Mouse (Mus musculus): ENCODE results near the gene Rps27a. TPM values are rescaled to one million over a fixed set of nuclear protein-coding genes. Genes with fewer than 3 reads are reported as not detected.
"Not testable (repeated sequence)": the region's sequence is repeated elsewhere in the genome, so short reads cannot be mapped to it uniquely, and the experiment has no call there.

Rps27a gene
- polyA plus RNA-seq, 1 experiment from 2014 or later: 957 TPM

GRCm38 (mm10) chr11:29549425-29549778, 1.5 kb upstream of the Rps27a start:
- ATAC-seq (ENCODE audit: low FRiP score) (no peak), DNase-seq (ENCODE audit: low spot score) (no peak)
- Histone ChIP-seq H3K4me1 (replicated peaks; ENCODE audit: control insufficient read depth, insufficient read depth, low read length) (no peaks in the 10 kb centered on the region), H3K9me3 (ENCODE audit: control insufficient read depth, low read length) (no peaks in the 10 kb centered on the region), H3K36me3 (ENCODE audit: control insufficient read depth, insufficient read depth, low read length) (no peaks in the 10 kb centered on the region; the same call in 1 of the 2 replicates), H3K27me3 (ENCODE audit: control insufficient read depth, insufficient read depth, low read length) (no peaks in the 10 kb centered on the region), H3K9ac (ENCODE audit: low read depth, low read length) (no peak overlapping the region), H3K4me3 (ENCODE audit: low read depth, low read length) (no peak overlapping the region), H3K4me2 (replicated peaks; ENCODE audit: low read depth, low read length) (no peak overlapping the region), H3K27ac (ENCODE audit: low read depth, low read length) (no peak overlapping the region)
- WGBS: 86% methylated on average over 1 of the region's 1 CpGs

DNA sequence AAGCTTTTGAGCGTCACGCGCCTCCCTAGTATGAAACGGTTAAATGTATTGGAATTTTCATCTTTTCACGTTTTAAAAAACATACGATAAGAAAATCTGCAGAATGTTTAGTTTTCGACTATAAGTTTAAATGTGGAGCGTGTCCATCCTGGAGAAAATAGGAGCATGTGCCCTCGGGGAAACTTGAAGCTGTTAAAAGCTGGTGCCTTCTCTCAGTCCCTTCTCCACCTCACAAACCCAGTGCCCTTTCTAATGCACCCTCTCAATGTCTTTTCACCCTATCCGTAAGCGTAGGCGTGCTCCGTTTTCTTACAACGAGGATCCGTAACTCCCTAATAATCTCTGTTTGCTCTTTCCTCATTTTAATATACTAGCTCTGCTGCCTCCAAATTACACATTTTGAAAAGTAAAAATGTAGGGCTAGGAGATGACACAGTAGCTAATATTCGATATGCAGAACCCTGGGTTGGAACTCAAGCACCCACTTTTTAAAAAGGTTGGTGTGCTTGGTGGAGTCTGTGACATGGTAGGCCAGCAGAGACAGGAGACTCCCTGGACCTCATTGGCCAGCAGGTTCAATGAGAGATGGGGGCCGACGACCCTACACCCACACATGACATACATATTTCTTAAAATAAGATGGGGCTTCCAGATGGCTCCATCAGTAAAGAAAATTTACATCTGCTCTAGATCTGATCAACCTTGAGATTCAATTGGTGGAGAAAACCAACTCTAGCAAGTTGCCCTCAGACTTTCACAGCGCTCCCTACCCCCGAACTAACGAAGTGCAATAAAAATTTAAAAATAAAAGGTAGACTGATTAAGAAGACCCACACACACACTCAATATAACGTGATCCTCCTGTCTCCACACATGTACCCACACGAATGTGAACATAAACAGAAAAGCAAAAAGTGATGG, 855 bp upstream of the Rps27a start:
- Histone ChIP-seq H3K27ac (ENCODE audit: low read depth, low read length) (no peak overlapping the region), H3K9me3 (ENCODE audit: control insufficient read depth, low read length) (no peaks in the 10 kb centered on the region), H3K27me3 (ENCODE audit: control insufficient read depth, insufficient read depth, low read length) (no peaks in the 10 kb centered on the region), H3K4me2 (replicated peaks; ENCODE audit: low read depth, low read length) (peak overlapping the region; percentile 51), H3K36me3 (ENCODE audit: control insufficient read depth, insufficient read depth, low read length) (peaks cover 4% of the 10 kb centered on the region; the same call in 1 of the 2 replicates), H3K4me3 (ENCODE audit: low read depth, low read length) (peak overlapping the region; percentile 71), H3K4me1 (replicated peaks; ENCODE audit: control insufficient read depth, insufficient read depth, low read length) (no peaks in the 10 kb centered on the region), H3K9ac (ENCODE audit: low read depth, low read length) (peak overlapping the region; percentile 42)
- 25% methylated on average over 23 of the region's 23 CpGs for WGBS
- no peak for DNase-seq (ENCODE audit: low spot score)
- ATAC-seq (ENCODE audit: low FRiP score): no peak

DNA sequence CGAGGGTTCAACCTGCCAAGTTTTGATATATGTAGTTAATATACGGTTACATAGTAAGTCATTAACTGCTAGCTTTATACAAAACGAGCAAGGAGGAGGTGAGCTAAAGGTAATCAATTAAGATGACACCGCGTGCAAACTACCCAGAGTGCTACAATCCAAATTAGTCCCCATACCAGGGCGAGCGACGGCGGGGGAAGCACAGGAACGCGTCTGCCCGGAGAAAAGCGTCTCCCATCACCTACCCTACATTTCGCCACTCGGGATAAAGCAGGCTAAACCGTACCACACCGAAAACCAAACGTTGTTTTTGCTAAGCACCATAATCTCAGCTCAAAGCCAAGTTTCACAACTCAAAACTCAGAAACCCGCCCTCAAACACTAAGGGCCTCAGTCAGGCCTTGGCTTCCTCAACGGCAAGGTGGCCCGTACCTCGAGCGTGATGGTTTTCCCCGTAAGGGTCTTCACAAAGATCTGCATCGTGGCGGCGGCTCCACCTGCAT, 609 bp downstream of the Rps27a start:
- H3K27ac ChIP-seq (ENCODE audit: low read depth, low read length): peak overlapping the region; percentile 60; the same call in 1 of the 2 replicates
- no peaks in the 10 kb centered on the region for H3K9me3 ChIP-seq (ENCODE audit: control insufficient read depth, low read length)
- peak overlapping the region; percentile 90 for H3K9ac ChIP-seq (ENCODE audit: low read depth, low read length)
- WGBS: under 1% methylated on average over 27 of the region's 27 CpGs
- ATAC-seq (ENCODE audit: low FRiP score) (peak; percentile 13; the same call in 1 of the 2 replicates), DNase-seq (ENCODE audit: low spot score) (no peak)
- peak overlapping the region; percentile 26 for H3K4me2 ChIP-seq (replicated peaks; ENCODE audit: low read depth, low read length)
- H3K36me3 ChIP-seq (ENCODE audit: control insufficient read depth, insufficient read depth, low read length): peaks cover 4% of the 10 kb centered on the region; the same call in 1 of the 2 replicates
- no peaks in the 10 kb centered on the region for H3K4me1 ChIP-seq (replicated peaks; ENCODE audit: control insufficient read depth, insufficient read depth, low read length)
- H3K27me3 ChIP-seq (ENCODE audit: control insufficient read depth, insufficient read depth, low read length): no peaks in the 10 kb centered on the region
- peak overlapping the region; percentile 71 for H3K4me3 ChIP-seq (ENCODE audit: low read depth, low read length)

- Histone ChIP-seq H3K27me3 (ENCODE audit: control insufficient read depth, insufficient read depth, low read length) (no peaks in the 10 kb centered on the region), H3K4me1 (replicated peaks; ENCODE audit: control insufficient read depth, insufficient read depth, low read length) (no peaks in the 10 kb centered on the region), H3K27ac (ENCODE audit: low read depth, low read length) (no peak overlapping the region), H3K36me3 (ENCODE audit: control insufficient read depth, insufficient read depth, low read length) (peaks cover 4% of the 10 kb centered on the region; the same call in 1 of the 2 replicates), H3K9me3 (ENCODE audit: control insufficient read depth, low read length) (no peaks in the 10 kb centered on the region), H3K4me2 (replicated peaks; ENCODE audit: low read depth, low read length) (peak overlapping the region; percentile 26), H3K4me3 (ENCODE audit: low read depth, low read length) (peak overlapping the region; percentile 71), H3K9ac (ENCODE audit: low read depth, low read length) (peak overlapping the region; percentile 90)
- ATAC-seq (ENCODE audit: low FRiP score) (no peak), DNase-seq (ENCODE audit: low spot score) (no peak)
- 34% methylated on average over 2 of the region's 2 CpGs for WGBS
Measured at GRCm38 (mm10) chr11:29546762-29547161, 1.1 kb downstream of the Rps27a start.

DNA sequence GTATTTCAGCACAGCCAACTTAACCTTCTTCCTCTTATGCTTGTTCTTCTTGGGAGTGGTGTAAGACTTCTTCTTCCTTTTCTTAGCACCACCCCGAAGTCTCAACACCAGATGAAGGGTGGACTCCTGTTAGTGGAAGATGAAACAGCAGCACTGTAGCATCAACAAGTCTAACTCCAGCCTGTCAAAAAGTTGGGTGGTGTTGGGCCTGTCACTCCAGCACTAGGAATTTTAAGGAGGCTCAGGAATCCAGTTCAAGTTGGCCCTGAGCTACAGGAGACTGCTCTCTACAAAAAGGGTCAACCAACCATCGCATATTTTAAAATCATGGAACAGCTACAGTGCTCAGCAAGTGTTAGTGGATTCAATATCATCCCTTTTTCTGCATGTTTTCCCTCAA, 1.6 kb downstream of the Rps27a start:
- Histone ChIP-seq H3K4me2 (replicated peaks; ENCODE audit: low read depth, low read length) (peak overlapping the region; percentile 26; the same call in 1 of the 2 replicates), H3K4me3 (ENCODE audit: low read depth, low read length) (peak overlapping the region; percentile 71)
- not testable (repeated sequence) for H3K4me1 ChIP-seq (replicated peaks; ENCODE audit: control insufficient read depth, insufficient read depth, low read length); H3K27ac ChIP-seq (ENCODE audit: low read depth, low read length); DNase-seq (ENCODE audit: low spot score); ATAC-seq (ENCODE audit: low FRiP score); H3K9me3 ChIP-seq (ENCODE audit: control insufficient read depth, low read length); H3K27me3 ChIP-seq (ENCODE audit: control insufficient read depth, insufficient read depth, low read length); H3K36me3 ChIP-seq (ENCODE audit: control insufficient read depth, insufficient read depth, low read length); H3K9ac ChIP-seq (ENCODE audit: low read depth, low read length)
- WGBS: 92% methylated on average over 2 of the region's 2 CpGs

DNA sequence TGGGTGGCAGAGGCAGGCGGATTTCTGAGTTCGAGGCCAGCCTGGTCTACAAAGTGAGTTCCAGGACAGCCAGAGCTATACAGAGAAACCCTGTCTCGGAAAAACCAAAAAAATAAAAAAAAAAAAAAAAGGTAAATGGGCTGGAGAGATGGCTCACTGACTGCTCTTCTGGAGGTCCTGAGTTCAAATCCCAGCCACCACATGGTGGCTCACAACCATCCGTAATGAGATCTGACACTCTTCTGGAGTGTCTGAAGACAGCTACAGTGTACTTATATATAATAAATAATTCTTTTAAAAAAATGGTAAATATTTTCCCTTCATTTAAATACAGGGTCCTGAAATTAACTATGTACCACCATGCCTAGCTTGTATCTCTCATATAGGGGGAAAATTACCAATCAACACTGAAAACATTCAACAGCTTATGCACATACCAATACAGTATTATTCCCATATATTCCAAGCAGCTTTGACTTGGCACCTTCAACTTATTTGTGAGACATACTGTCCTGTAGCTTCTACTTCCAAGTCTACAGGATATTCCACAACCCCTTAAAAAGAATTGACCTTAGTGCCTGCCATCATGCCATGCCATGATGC, 2.7 kb downstream of the Rps27a start:
- not testable (repeated sequence) for H3K9ac ChIP-seq (ENCODE audit: low read depth, low read length); H3K27ac ChIP-seq (ENCODE audit: low read depth, low read length); H3K4me2 ChIP-seq (replicated peaks; ENCODE audit: low read depth, low read length); H3K36me3 ChIP-seq (ENCODE audit: control insufficient read depth, insufficient read depth, low read length); ATAC-seq (ENCODE audit: low FRiP score); DNase-seq (ENCODE audit: low spot score); H3K27me3 ChIP-seq (ENCODE audit: control insufficient read depth, insufficient read depth, low read length); H3K4me3 ChIP-seq (ENCODE audit: low read depth, low read length); H3K4me1 ChIP-seq (replicated peaks; ENCODE audit: control insufficient read depth, insufficient read depth, low read length); H3K9me3 ChIP-seq (ENCODE audit: control insufficient read depth, low read length)
- WGBS: 97% methylated on average over 4 of the region's 4 CpGs

DNA sequence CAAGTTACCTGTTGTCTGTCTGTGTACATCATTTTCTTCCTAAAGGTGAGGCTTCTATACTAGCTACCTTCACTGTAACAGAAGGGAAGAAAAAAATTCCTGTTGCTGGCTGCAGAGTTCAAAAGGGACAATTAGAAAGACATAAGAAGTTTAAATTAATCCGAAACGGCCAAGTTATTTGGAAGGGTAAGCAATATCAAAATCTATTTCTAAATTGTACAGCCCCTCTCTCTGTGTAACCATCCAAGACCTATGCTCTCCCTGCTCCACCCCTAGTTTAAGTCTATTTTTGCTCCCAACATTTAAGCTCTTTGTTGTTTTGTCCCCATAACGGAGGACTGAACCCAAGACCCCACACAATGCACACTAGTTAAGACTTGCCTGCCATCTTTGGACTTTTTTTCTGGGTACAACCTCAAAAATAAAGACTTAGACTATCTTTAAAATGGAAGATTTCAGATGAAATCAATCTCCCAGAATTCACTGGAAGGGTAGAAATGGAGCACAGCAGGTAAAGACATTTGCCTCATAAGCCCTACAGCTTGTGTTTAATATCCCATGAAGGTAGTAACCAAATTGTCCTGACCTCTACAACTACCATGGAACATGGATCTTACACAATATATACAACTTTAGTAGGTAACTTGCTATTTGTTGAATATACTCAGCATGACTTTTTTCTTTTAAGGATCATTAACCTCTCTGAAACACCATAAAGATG, 3.5 kb downstream of the Rps27a start:
- H3K4me1 ChIP-seq (replicated peaks; ENCODE audit: control insufficient read depth, insufficient read depth, low read length): no peaks in the 10 kb centered on the region
- no peak overlapping the region for H3K27ac ChIP-seq (ENCODE audit: low read depth, low read length)
- 91% methylated on average over 3 of the region's 3 CpGs for WGBS
- ATAC-seq (ENCODE audit: low FRiP score) (no peak), DNase-seq (ENCODE audit: low spot score) (no peak)
- no peaks in the 10 kb centered on the region for H3K9me3 ChIP-seq (ENCODE audit: control insufficient read depth, low read length)
- H3K9ac ChIP-seq (ENCODE audit: low read depth, low read length): no peak overlapping the region
- H3K27me3 ChIP-seq (ENCODE audit: control insufficient read depth, insufficient read depth, low read length): no peaks in the 10 kb centered on the region
- no peak overlapping the region for H3K4me2 ChIP-seq (replicated peaks; ENCODE audit: low read depth, low read length)
- H3K4me3 ChIP-seq (ENCODE audit: low read depth, low read length): no peak overlapping the region
- H3K36me3 ChIP-seq (ENCODE audit: control insufficient read depth, insufficient read depth, low read length): peaks cover 4% of the 10 kb centered on the region; the same call in 1 of the 2 replicates

- no peak for DNase-seq (ENCODE audit: low spot score)
Measured at GRCm38 (mm10) chr11:29538201-29538600, 9.7 kb downstream of the Rps27a start.

More at GRCm38 (mm10) chr11:29538201-29538600, 9.7 kb downstream of the Rps27a start:
- H3K4me2 ChIP-seq (replicated peaks; ENCODE audit: low read depth, low read length): no peak overlapping the region
- no peak overlapping the region for H3K4me3 ChIP-seq (ENCODE audit: low read depth, low read length)
- H3K4me1 ChIP-seq (replicated peaks; ENCODE audit: control insufficient read depth, insufficient read depth, low read length): no peaks in the 10 kb centered on the region
- H3K27me3 ChIP-seq (ENCODE audit: control insufficient read depth, insufficient read depth, low read length): no peaks in the 10 kb centered on the region
- no peak for ATAC-seq (ENCODE audit: low FRiP score)
- no peak overlapping the region for H3K27ac ChIP-seq (ENCODE audit: low read depth, low read length)
- peaks cover 3% of the 10 kb centered on the region; the same call in 1 of the 2 replicates for H3K36me3 ChIP-seq (ENCODE audit: control insufficient read depth, insufficient read depth, low read length)
- H3K9me3 ChIP-seq (ENCODE audit: control insufficient read depth, low read length): no peaks in the 10 kb centered on the region
- 92% methylated on average over 1 of the region's 1 CpGs for WGBS
- no peak overlapping the region for H3K9ac ChIP-seq (ENCODE audit: low read depth, low read length)

All from hindbrain, embryonic 11.5 days (tissue).